Mouse (Mus musculus): Measurements from ENCODE around the gene Tbc1d8. TPM values are rescaled to one million over a fixed set of nuclear protein-coding genes. Genes with fewer than 3 reads are reported as not detected.

The Tbc1d8 gene
- total RNA-seq, 2 experiments from 2014 or later, result 6.7 to 7.0 TPM

GRCm38 (mm10) chr1:39376726-39377240 is 101.8 kb downstream of the Tbc1d8 start:
- no peak for DNase-seq
- intact Hi-C loops (cut with DNase I; ENCODE audit: low total_unique reads), result no loop called here

GRCm38 (mm10) chr1:39376121-39376520 is 102.4 kb downstream of the Tbc1d8 start:
- DNase-seq, result no peak
- intact Hi-C loops (cut with DNase I; ENCODE audit: low total_unique reads), result no loop called here

- intact Hi-C loops (cut with DNase I; ENCODE audit: low total_unique reads), result no loop called here
- no peak for DNase-seq
Observed at GRCm38 (mm10) chr1:39374231-39374809, 104.2 kb downstream of the Tbc1d8 start.

GRCm38 (mm10) chr1:39373378-39373777 is 105.2 kb downstream of the Tbc1d8 start:
- intact Hi-C loops (cut with DNase I; ENCODE audit: low total_unique reads), result no loop called here
- no peak for DNase-seq

- intact Hi-C loops (cut with DNase I; ENCODE audit: low total_unique reads), result no loop called here
- no peak for DNase-seq
Observed at GRCm38 (mm10) chr1:39372220-39372843, 106.2 kb downstream of the Tbc1d8 start.

- intact Hi-C loops (cut with DNase I; ENCODE audit: low total_unique reads), result no loop called here
Observed at GRCm38 (mm10) chr1:39370431-39370830, 108.1 kb downstream of the Tbc1d8 start.

GRCm38 (mm10) chr1:39368267-39368841 is 110.2 kb downstream of the Tbc1d8 start:
- DNase-seq, result no peak
- intact Hi-C loops (cut with DNase I; ENCODE audit: low total_unique reads), result no loop called here

More at GRCm38 (mm10) chr1:39370431-39370830, 108.1 kb downstream of the Tbc1d8 start:
- no peak for DNase-seq

- peak; percentile 97 for DNase-seq
- intact Hi-C loops (cut with DNase I; ENCODE audit: low total_unique reads), result no loop called here
Observed at GRCm38 (mm10) chr1:39367601-39368266, 110.8 kb downstream of the Tbc1d8 start, which contains the start of gene Rpl31. Rpl31 (plus strand) TSS chr1:39367842.

GRCm38 (mm10) chr1:39367045-39367444 is 111.5 kb downstream of the Tbc1d8 start:
- intact Hi-C loops (cut with DNase I; ENCODE audit: low total_unique reads), result no loop called here
- no peak for DNase-seq

GRCm38 (mm10) chr1:39365562-39365961 is 113.0 kb downstream of the Tbc1d8 start:
- DNase-seq, result no peak
- intact Hi-C loops (cut with DNase I; ENCODE audit: low total_unique reads), result no loop called here

GRCm38 (mm10) chr1:39362515-39362893 is 116.1 kb downstream of the Tbc1d8 start:
- intact Hi-C loops (cut with DNase I; ENCODE audit: low total_unique reads), result no loop called here

GRCm38 (mm10) chr1:39361754-39362514 is 116.6 kb downstream of the Tbc1d8 start:
- intact Hi-C loops (cut with DNase I; ENCODE audit: low total_unique reads), result no loop called here
- DNase-seq, result no peak

More at GRCm38 (mm10) chr1:39362515-39362893, 116.1 kb downstream of the Tbc1d8 start:
- DNase-seq, result no peak

GRCm38 (mm10) chr1:39349427-39349826 is 129.1 kb downstream of the Tbc1d8 start:
- intact Hi-C loops (cut with DNase I; ENCODE audit: low total_unique reads), result no loop called here
- DNase-seq, result no peak

- no peak for DNase-seq
- intact Hi-C loops (cut with DNase I; ENCODE audit: low total_unique reads), result no loop called here
Observed at GRCm38 (mm10) chr1:39349001-39349400, 129.6 kb downstream of the Tbc1d8 start.

- intact Hi-C loops (cut with DNase I; ENCODE audit: low total_unique reads), result loop anchor here (5.0 kb wide), 1 partner anchor 333 kb away; no protein-coding TSS in a partner anchor
- no peak for DNase-seq
Observed at GRCm38 (mm10) chr1:39344981-39345600, 133.5 kb downstream of the Tbc1d8 start.

- intact Hi-C loops (cut with DNase I; ENCODE audit: low total_unique reads), result loop anchor here (5.0 kb wide), 1 partner anchor 331 kb away; no protein-coding TSS in a partner anchor
- DNase-seq, result no peak
Observed at GRCm38 (mm10) chr1:39343242-39343641, 135.3 kb downstream of the Tbc1d8 start.

GRCm38 (mm10) chr1:39341807-39342206 is 136.7 kb downstream of the Tbc1d8 start:
- DNase-seq, result peak; percentile 30
- intact Hi-C loops (cut with DNase I; ENCODE audit: low total_unique reads), result loop anchor here (5.0 kb wide), 1 partner anchor 330 kb away; no protein-coding TSS in a partner anchor

- intact Hi-C loops (cut with DNase I; ENCODE audit: low total_unique reads), result loop anchor here (5.0 kb wide), 1 partner anchor 328 kb away; no protein-coding TSS in a partner anchor
- peak; percentile 29 for DNase-seq
Observed at GRCm38 (mm10) chr1:39340647-39341046, 137.9 kb downstream of the Tbc1d8 start.

GRCm38 (mm10) chr1:39340156-39340555 is 138.4 kb downstream of the Tbc1d8 start:
- no peak for DNase-seq
- intact Hi-C loops (cut with DNase I; ENCODE audit: low total_unique reads), result loop anchor here (5.0 kb wide), 1 partner anchor 328 kb away; no protein-coding TSS in a partner anchor

Data from gastrocnemius, postnatal 14 days (tissue).